Mouse (Mus musculus) heart, postnatal 36 days (tissue): ENCODE measurements at regions not wholly inside any gene's neighbourhood (a gene's known extent, or its start where the extent isn't known, plus 50 kb on each side); places are given as distances from the start of the nearest gene placed in this dataset.

Source experiments
- DNase-seq, 2 experiments: peaks; one replicate each; pipeline ENCODE4 v3.0.0; 2021 to 2022
- intact Hi-C: fragments of 180-260 bp; cut with DNase I; formaldehyde crosslinking; loops from one replicate; pipeline ENCODE4 v1.15.1; 2025

- intact Hi-C loops: no loop called here
Observed at GRCm38 (mm10) chr10:91591845-91592244, 410.7 kb upstream of the Tmpo start.

GRCm38 (mm10) chr10:91591398-91591811 lies 410.3 kb upstream of the Tmpo start:
- intact Hi-C loops: no loop called here
- DNase-seq: no peak

More at GRCm38 (mm10) chr10:91591845-91592244, 410.7 kb upstream of the Tmpo start:
- no peak for DNase-seq

- intact Hi-C loops: no loop called here
- no peak for DNase-seq
Observed at GRCm38 (mm10) chr10:91583204-91583603, 402.1 kb upstream of the Tmpo start.

GRCm38 (mm10) chr10:91580959-91581358 lies 399.8 kb upstream of the Tmpo start:
- no peak for DNase-seq
- intact Hi-C loops: no loop called here

GRCm38 (mm10) chr10:91575323-91576064 lies 394.4 kb upstream of the Tmpo start:
- DNase-seq: no peak
- intact Hi-C loops: no loop called here

- intact Hi-C loops: no loop called here
- no peak for DNase-seq
Observed at GRCm38 (mm10) chr10:91572796-91573195, 391.7 kb upstream of the Tmpo start.

GRCm38 (mm10) chr10:91569046-91569445 lies 387.9 kb upstream of the Tmpo start:
- DNase-seq: no peak
- intact Hi-C loops: no loop called here

- no peak for DNase-seq
Observed at GRCm38 (mm10) chr10:91566116-91566774, 385.1 kb upstream of the Tmpo start.

GRCm38 (mm10) chr10:91559307-91559706 lies 378.2 kb upstream of the Tmpo start:
- DNase-seq: no peak
- intact Hi-C loops: no loop called here

More at GRCm38 (mm10) chr10:91566116-91566774, 385.1 kb upstream of the Tmpo start:
- intact Hi-C loops: no loop called here

GRCm38 (mm10) chr10:91548071-91548470 lies 367.0 kb upstream of the Tmpo start:
- intact Hi-C loops: loop anchor here (5.0 to 10.0 kb wide), 3 partner anchors 253 to 1467 kb away; no protein-coding TSS in a partner anchor
- no peak for DNase-seq

GRCm38 (mm10) chr10:91546140-91546539 lies 365.0 kb upstream of the Tmpo start:
- DNase-seq: peak; percentile 3 to 4
- intact Hi-C loops: loop anchor here (5.0 to 10.0 kb wide), 3 partner anchors 251 to 1469 kb away; no protein-coding TSS in a partner anchor

GRCm38 (mm10) chr10:91545421-91545820 lies 364.3 kb upstream of the Tmpo start:
- no peak for DNase-seq
- intact Hi-C loops: loop anchor here (5.0 to 10.0 kb wide), 3 partner anchors 251 to 1469 kb away; no protein-coding TSS in a partner anchor

GRCm38 (mm10) chr10:91543167-91543918 lies 362.2 kb upstream of the Tmpo start:
- intact Hi-C loops: loop anchor here (10.0 kb wide), 2 partner anchors 249 to 1471 kb away; no protein-coding TSS in a partner anchor
- no peak for DNase-seq

- intact Hi-C loops: loop anchor here (10.0 kb wide), 2 partner anchors 247 to 1473 kb away; no protein-coding TSS in a partner anchor
Observed at GRCm38 (mm10) chr10:91542201-91542604, 361.1 kb upstream of the Tmpo start.

GRCm38 (mm10) chr10:91537241-91537640 lies 356.1 kb upstream of the Tmpo start:
- intact Hi-C loops: no loop called here
- DNase-seq: no peak

More at GRCm38 (mm10) chr10:91542201-91542604, 361.1 kb upstream of the Tmpo start:
- no peak for DNase-seq

- intact Hi-C loops: no loop called here
- DNase-seq: no peak
Observed at GRCm38 (mm10) chr10:91535392-91535791, 354.3 kb upstream of the Tmpo start.

GRCm38 (mm10) chr10:91528305-91528704 lies 347.2 kb upstream of the Tmpo start:
- intact Hi-C loops: no loop called here
- no peak for DNase-seq

- DNase-seq: no peak
- intact Hi-C loops: no loop called here
Observed at GRCm38 (mm10) chr10:91521168-91521567, 340.1 kb upstream of the Tmpo start.

GRCm38 (mm10) chr10:91515021-91515371 lies 333.9 kb upstream of the Tmpo start:
- intact Hi-C loops: no loop called here
- no peak for DNase-seq

GRCm38 (mm10) chr10:91514163-91515020 lies 333.3 kb upstream of the Tmpo start:
- intact Hi-C loops: no loop called here
- DNase-seq: no peak
